Mouse (Mus musculus): ENCODE data around the gene Tgfbr3. TPM values are rescaled to one million over a fixed set of nuclear protein-coding genes. Genes with fewer than 3 reads are reported as not detected.

Tgfbr3 gene
- polyA plus RNA-seq, 1 experiment from 2014 or later, result 2.2 TPM

- ATAC-seq (no peak), DNase-seq (ENCODE audit: low spot score) (no peak)
- 92% methylated on average over 5 of the region's 5 CpGs for WGBS
- Histone ChIP-seq H3K36me3 (ENCODE audit: control insufficient read depth, insufficient read depth, low read length) (no peaks in the 10 kb centered on the region), H3K9ac (ENCODE audit: low read length) (no peak overlapping the region), H3K27ac (ENCODE audit: low read depth, low read length) (no peak overlapping the region), H3K4me2 (ENCODE audit: low read length) (no peak overlapping the region), H3K27me3 (replicated peaks; ENCODE audit: control insufficient read depth, insufficient read depth, low read length) (no peaks in the 10 kb centered on the region), H3K9me3 (replicated peaks; ENCODE audit: control insufficient read depth, low read length) (no peaks in the 10 kb centered on the region), H3K4me1 (ENCODE audit: control insufficient read depth, insufficient read depth, low read length) (no peaks in the 10 kb centered on the region), H3K4me3 (ENCODE audit: low read depth, low read length) (no peak overlapping the region)
Observed at GRCm38 (mm10) chr5:107068146-107068545, 221.3 kb downstream of the Tgfbr3 start.

- Histone ChIP-seq H3K27me3 (replicated peaks; ENCODE audit: control insufficient read depth, insufficient read depth, low read length) (no peaks in the 10 kb centered on the region), H3K9me3 (replicated peaks; ENCODE audit: control insufficient read depth, low read length) (no peaks in the 10 kb centered on the region), H3K27ac (ENCODE audit: low read depth, low read length) (no peak overlapping the region), H3K36me3 (ENCODE audit: control insufficient read depth, insufficient read depth, low read length) (no peaks in the 10 kb centered on the region), H3K4me1 (ENCODE audit: control insufficient read depth, insufficient read depth, low read length) (no peaks in the 10 kb centered on the region), H3K4me3 (ENCODE audit: low read depth, low read length) (no peak overlapping the region), H3K4me2 (ENCODE audit: low read length) (no peak overlapping the region), H3K9ac (ENCODE audit: low read length) (no peak overlapping the region)
- no peak for DNase-seq (ENCODE audit: low spot score)
- ATAC-seq, result no peak
- 87% methylated on average over 7 of the region's 7 CpGs for WGBS
Observed at GRCm38 (mm10) chr5:107067531-107067930, 221.9 kb downstream of the Tgfbr3 start.

GRCm38 (mm10) chr5:107064922-107065321, 224.5 kb downstream of the Tgfbr3 start:
- 65% methylated on average over 5 of the region's 5 CpGs for WGBS

GRCm38 (mm10) chr5:107062229-107062852, 227.1 kb downstream of the Tgfbr3 start:
- Histone ChIP-seq H3K36me3 (ENCODE audit: control insufficient read depth, insufficient read depth, low read length) (no peaks in the 10 kb centered on the region), H3K9ac (ENCODE audit: low read length) (no peak overlapping the region), H3K4me3 (ENCODE audit: low read depth, low read length) (no peak overlapping the region), H3K4me2 (ENCODE audit: low read length) (no peak overlapping the region), H3K4me1 (ENCODE audit: control insufficient read depth, insufficient read depth, low read length) (no peaks in the 10 kb centered on the region), H3K27ac (ENCODE audit: low read depth, low read length) (no peak overlapping the region), H3K9me3 (replicated peaks; ENCODE audit: control insufficient read depth, low read length) (no peaks in the 10 kb centered on the region), H3K27me3 (replicated peaks; ENCODE audit: control insufficient read depth, insufficient read depth, low read length) (no peaks in the 10 kb centered on the region)
- ATAC-seq (no peak), DNase-seq (ENCODE audit: low spot score) (no peak)
- WGBS, result 55% methylated on average over 12 of the region's 12 CpGs

More at GRCm38 (mm10) chr5:107064922-107065321, 224.5 kb downstream of the Tgfbr3 start:
- no peak overlapping the region for H3K4me2 ChIP-seq (ENCODE audit: low read length)
- no peaks in the 10 kb centered on the region for H3K36me3 ChIP-seq (ENCODE audit: control insufficient read depth, insufficient read depth, low read length)
- H3K9ac ChIP-seq (ENCODE audit: low read length), result no peak overlapping the region
- H3K27ac ChIP-seq (ENCODE audit: low read depth, low read length), result no peak overlapping the region
- DNase-seq (ENCODE audit: low spot score), result no peak
- no peaks in the 10 kb centered on the region for H3K27me3 ChIP-seq (replicated peaks; ENCODE audit: control insufficient read depth, insufficient read depth, low read length)
- no peaks in the 10 kb centered on the region for H3K4me1 ChIP-seq (ENCODE audit: control insufficient read depth, insufficient read depth, low read length)
- H3K4me3 ChIP-seq (ENCODE audit: low read depth, low read length), result no peak overlapping the region
- no peak for ATAC-seq
- H3K9me3 ChIP-seq (replicated peaks; ENCODE audit: control insufficient read depth, low read length), result no peaks in the 10 kb centered on the region

- H3K4me2 ChIP-seq (ENCODE audit: low read length), result no peak overlapping the region
- WGBS, result 89% methylated on average over 5 of the region's 5 CpGs
- ATAC-seq, result no peak
- H3K9ac ChIP-seq (ENCODE audit: low read length), result no peak overlapping the region
- H3K27ac ChIP-seq (ENCODE audit: low read depth, low read length), result no peak overlapping the region
- no peaks in the 10 kb centered on the region for H3K36me3 ChIP-seq (ENCODE audit: control insufficient read depth, insufficient read depth, low read length)
- H3K4me1 ChIP-seq (ENCODE audit: control insufficient read depth, insufficient read depth, low read length), result 0 out of 2 replicates have a peak, but pooled peaks cover 3% of the 10 kb centered on the region
- H3K9me3 ChIP-seq (replicated peaks; ENCODE audit: control insufficient read depth, low read length), result no peaks in the 10 kb centered on the region
- no peaks in the 10 kb centered on the region for H3K27me3 ChIP-seq (replicated peaks; ENCODE audit: control insufficient read depth, insufficient read depth, low read length)
- no peak for DNase-seq (ENCODE audit: low spot score)
- no peak overlapping the region for H3K4me3 ChIP-seq (ENCODE audit: low read depth, low read length)
Observed at GRCm38 (mm10) chr5:107059514-107059913, 229.9 kb downstream of the Tgfbr3 start.

- H3K4me3 ChIP-seq (ENCODE audit: low read depth, low read length), result no peak overlapping the region
- no peak for ATAC-seq
- no peak overlapping the region for H3K4me2 ChIP-seq (ENCODE audit: low read length)
- 88% methylated on average over 4 of the region's 4 CpGs for WGBS
- H3K27me3 ChIP-seq (replicated peaks; ENCODE audit: control insufficient read depth, insufficient read depth, low read length), result no peaks in the 10 kb centered on the region
- no peaks in the 10 kb centered on the region for H3K9me3 ChIP-seq (replicated peaks; ENCODE audit: control insufficient read depth, low read length)
- DNase-seq (ENCODE audit: low spot score), result no peak
- H3K36me3 ChIP-seq (ENCODE audit: control insufficient read depth, insufficient read depth, low read length), result no peaks in the 10 kb centered on the region
- 0 out of 2 replicates have a peak, but pooled peaks cover 3% of the 10 kb centered on the region for H3K4me1 ChIP-seq (ENCODE audit: control insufficient read depth, insufficient read depth, low read length)
- no peak overlapping the region for H3K9ac ChIP-seq (ENCODE audit: low read length)
- H3K27ac ChIP-seq (ENCODE audit: low read depth, low read length), result no peak overlapping the region
Observed at GRCm38 (mm10) chr5:107058642-107059041, 230.8 kb downstream of the Tgfbr3 start.

Other genes with a start within 250 kb of the Tgfbr3 start
- gene Brdt, start 41.5 kb upstream of the Tgfbr3 start, polyA plus RNA-seq (2014; fragmentation: Nextera tagmentation; extraction: Ambion mirVana), result 1.4 and 1.8 TPM in 2 replicates
- gene Ephx4, start 113.1 kb upstream of the Tgfbr3 start, polyA plus RNA-seq (2014; fragmentation: Nextera tagmentation; extraction: Ambion mirVana), result 5.5 and 8.4 TPM in 2 replicates
- not detected in 2 replicates for gene Lpcat2b, start 141.9 kb upstream of the Tgfbr3 start, polyA plus RNA-seq (2014; fragmentation: Nextera tagmentation; extraction: Ambion mirVana)
- 16.2 and 22.1 TPM in 2 replicates for gene Btbd8, start 148.4 kb upstream of the Tgfbr3 start, polyA plus RNA-seq (2014; fragmentation: Nextera tagmentation; extraction: Ambion mirVana)
- gene Gm42669, start 218.0 kb upstream of the Tgfbr3 start, polyA plus RNA-seq (2014; fragmentation: Nextera tagmentation; extraction: Ambion mirVana), result 0.20 and 0.46 TPM in 2 replicates
- gene 1700028K03Rik, start 245.1 kb upstream of the Tgfbr3 start, polyA plus RNA-seq (2014; fragmentation: Nextera tagmentation; extraction: Ambion mirVana), result 0.18 and 0.19 TPM in 2 replicates

All from forebrain, embryonic 14.5 days (tissue).